Mouse (Mus musculus): ENCODE results near the gene Gm14226. TPM values are rescaled to one million over a fixed set of nuclear protein-coding genes. Genes with fewer than 3 reads are reported as not detected.
A peak's percentile ranks its signal among the peaks of the same experiment; 100 is the strongest.
"Not testable (repeated sequence)": the region's sequence is repeated elsewhere in the genome, so short reads cannot be mapped to it uniquely, and the experiment has no call there.

Gene Gm14226
- 3.4 and 5.7 TPM in 2 replicates for polyA plus RNA-seq (2014; fragmentation: Nextera tagmentation; extraction: Ambion mirVana)

DNA sequence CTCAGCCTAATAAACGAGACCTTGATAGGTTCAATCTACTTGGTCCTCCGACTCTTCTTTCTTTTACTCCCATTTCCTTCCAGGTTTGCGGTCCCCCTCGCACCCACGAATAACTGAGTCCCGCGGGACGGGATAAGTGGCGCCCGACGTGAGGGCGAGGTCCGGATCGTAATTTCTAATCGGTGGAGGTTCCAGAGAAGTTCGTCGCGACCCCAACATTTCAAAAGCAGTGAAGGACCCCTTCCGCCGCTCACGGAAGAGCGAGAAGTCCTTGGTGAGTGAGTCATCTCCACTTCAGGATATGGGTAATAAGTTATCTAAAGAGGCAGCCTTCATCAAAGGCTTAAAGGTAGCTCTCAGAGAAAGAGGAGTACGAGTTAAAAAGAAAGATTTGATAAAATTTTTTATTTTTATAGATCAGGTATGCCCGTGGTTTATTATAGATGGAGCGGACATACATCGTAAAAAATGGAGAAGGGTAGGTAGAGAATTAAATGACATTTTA, at the start of gene Gm14226:
Gm14226 (plus strand) TSS at position 16 of the 505 bp plus-strand sequence.
- Histone ChIP-seq H3K9ac (ENCODE audit: low read length) (peak within 1 kb of the TSS; percentile 53), H3K27ac (ENCODE audit: low read depth) (peak within 1 kb of the TSS; percentile 84), H3K4me2 (ENCODE audit: low read length) (peak within 1 kb of the TSS; percentile 99), H3K4me3 (ENCODE audit: low read depth, low read length) (peak within 1 kb of the TSS; percentile 46)
- H3K9me3 ChIP-seq (ENCODE audit: control insufficient read depth, low read length); H3K36me3 ChIP-seq (ENCODE audit: control insufficient read depth, insufficient read depth, low read length); ATAC-seq (replicated peaks; ENCODE audit: low FRiP score, low TSS enrichment, low read depth); DNase-seq (ENCODE audit: low spot score); H3K27me3 ChIP-seq (replicated peaks; ENCODE audit: control insufficient read depth, insufficient read depth, low read length); H3K4me1 ChIP-seq (replicated peaks; ENCODE audit: control insufficient read depth, insufficient read depth, low read length): not testable (repeated sequence)
- WGBS, result 1% methylated on average over 23 of the region's 26 CpGs

GRCm38 (mm10) chr2:154969740-154970397, 48.2 kb upstream of the Gm14226 start:
- not testable (repeated sequence) for ATAC-seq (replicated peaks; ENCODE audit: low FRiP score, low TSS enrichment, low read depth); H3K4me3 ChIP-seq (ENCODE audit: low read depth, low read length); H3K9me3 ChIP-seq (ENCODE audit: control insufficient read depth, low read length); H3K9ac ChIP-seq (ENCODE audit: low read length); H3K27me3 ChIP-seq (replicated peaks; ENCODE audit: control insufficient read depth, insufficient read depth, low read length); H3K4me2 ChIP-seq (ENCODE audit: low read length); H3K27ac ChIP-seq (ENCODE audit: low read depth); H3K4me1 ChIP-seq (replicated peaks; ENCODE audit: control insufficient read depth, insufficient read depth, low read length); H3K36me3 ChIP-seq (ENCODE audit: control insufficient read depth, insufficient read depth, low read length); DNase-seq (ENCODE audit: low spot score)
- 64% methylated on average over 14 of the region's 14 CpGs for WGBS

DNA sequence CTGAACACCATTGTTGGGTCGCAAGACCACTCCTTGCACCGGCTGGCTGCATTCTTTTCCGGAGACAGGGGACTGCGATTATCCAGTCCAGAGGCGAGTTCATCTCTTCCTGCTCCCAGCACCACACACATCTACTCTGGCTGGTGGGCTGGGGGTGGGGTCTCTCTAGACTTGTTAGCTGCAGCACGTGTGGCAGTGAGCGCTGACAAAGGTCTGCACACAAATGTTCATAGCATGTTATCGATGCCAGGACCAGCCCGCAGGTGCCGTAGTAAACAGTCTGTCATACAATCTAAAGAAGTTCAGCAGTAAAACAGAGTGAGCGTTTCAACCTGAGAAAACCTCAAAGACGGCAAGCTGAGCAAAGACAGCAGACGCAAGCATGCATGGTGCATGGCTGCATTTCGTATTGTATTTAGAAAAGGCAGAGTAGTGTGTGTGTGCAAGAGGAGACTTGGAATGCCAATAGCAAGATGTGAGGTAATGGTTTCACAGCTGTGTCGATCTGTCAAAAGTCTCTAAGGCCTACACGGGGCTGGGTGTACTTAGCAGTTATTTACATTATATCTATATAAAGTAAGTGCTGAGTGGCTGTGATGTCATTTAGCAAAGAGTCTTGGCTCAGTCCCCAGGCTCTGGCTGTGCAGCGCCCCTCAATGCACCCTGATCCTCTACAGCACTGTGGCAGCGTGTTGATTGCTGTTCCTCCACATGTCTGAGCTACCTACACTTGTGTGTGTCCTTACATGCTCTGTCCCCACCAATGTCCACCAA, 46.0 kb upstream of the Gm14226 start:
- H3K9me3 ChIP-seq (ENCODE audit: control insufficient read depth, low read length), result no peaks in the 10 kb centered on the region
- no peak overlapping the region for H3K9ac ChIP-seq (ENCODE audit: low read length)
- no peaks in the 10 kb centered on the region for H3K36me3 ChIP-seq (ENCODE audit: control insufficient read depth, insufficient read depth, low read length)
- no peak overlapping the region for H3K27ac ChIP-seq (ENCODE audit: low read depth)
- DNase-seq (ENCODE audit: low spot score) (peak; percentile 62), ATAC-seq (replicated peaks; ENCODE audit: low FRiP score, low TSS enrichment, low read depth) (peak; percentile 79; the same call in 1 of the 2 replicates)
- H3K4me1 ChIP-seq (replicated peaks; ENCODE audit: control insufficient read depth, insufficient read depth, low read length), result peaks cover 9% of the 10 kb centered on the region; the same call in 1 of the 2 replicates
- H3K4me3 ChIP-seq (ENCODE audit: low read depth, low read length), result no peak overlapping the region
- H3K27me3 ChIP-seq (replicated peaks; ENCODE audit: control insufficient read depth, insufficient read depth, low read length), result no peaks in the 10 kb centered on the region
- WGBS, result 33% methylated on average over 18 of the region's 18 CpGs
- H3K4me2 ChIP-seq (ENCODE audit: low read length), result peak overlapping the region; percentile 28; the same call in 1 of the 2 replicates

- H3K4me3 ChIP-seq (ENCODE audit: low read depth, low read length), result no peak overlapping the region
- H3K27me3 ChIP-seq (replicated peaks; ENCODE audit: control insufficient read depth, insufficient read depth, low read length), result no peaks in the 10 kb centered on the region
- no peak overlapping the region for H3K4me2 ChIP-seq (ENCODE audit: low read length)
- ATAC-seq (replicated peaks; ENCODE audit: low FRiP score, low TSS enrichment, low read depth), result no peak
- WGBS, result 78% methylated on average over 5 of the region's 5 CpGs
- peaks cover 9% of the 10 kb centered on the region; the same call in 1 of the 2 replicates for H3K4me1 ChIP-seq (replicated peaks; ENCODE audit: control insufficient read depth, insufficient read depth, low read length)
- H3K9ac ChIP-seq (ENCODE audit: low read length), result no peak overlapping the region
- H3K36me3 ChIP-seq (ENCODE audit: control insufficient read depth, insufficient read depth, low read length), result no peaks in the 10 kb centered on the region
- H3K27ac ChIP-seq (ENCODE audit: low read depth), result no peak overlapping the region
- no peak for DNase-seq (ENCODE audit: low spot score)
- H3K9me3 ChIP-seq (ENCODE audit: control insufficient read depth, low read length), result no peaks in the 10 kb centered on the region
Measured at GRCm38 (mm10) chr2:154972981-154973380, 45.1 kb upstream of the Gm14226 start.

- no peak for ATAC-seq (replicated peaks; ENCODE audit: low FRiP score, low TSS enrichment, low read depth)
- Histone ChIP-seq H3K9ac (ENCODE audit: low read length) (no peak overlapping the region), H3K36me3 (ENCODE audit: control insufficient read depth, insufficient read depth, low read length) (no peaks in the 10 kb centered on the region), H3K9me3 (ENCODE audit: control insufficient read depth, low read length) (no peaks in the 10 kb centered on the region), H3K27ac (ENCODE audit: low read depth) (no peak overlapping the region), H3K4me1 (replicated peaks; ENCODE audit: control insufficient read depth, insufficient read depth, low read length) (no peaks in the 10 kb centered on the region), H3K4me3 (ENCODE audit: low read depth, low read length) (no peak overlapping the region), H3K27me3 (replicated peaks; ENCODE audit: control insufficient read depth, insufficient read depth, low read length) (no peaks in the 10 kb centered on the region), H3K4me2 (ENCODE audit: low read length) (no peak overlapping the region)
- 74% methylated on average over 1 of the region's 1 CpGs for WGBS
- DNase-seq (ENCODE audit: low spot score), result no peak
Measured at GRCm38 (mm10) chr2:154986609-154987008, 31.5 kb upstream of the Gm14226 start.

GRCm38 (mm10) chr2:154991411-154991810, 26.7 kb upstream of the Gm14226 start:
- 74% methylated on average over 8 of the region's 8 CpGs for WGBS
- no peak overlapping the region for H3K4me2 ChIP-seq (ENCODE audit: low read length)
- no peaks in the 10 kb centered on the region for H3K36me3 ChIP-seq (ENCODE audit: control insufficient read depth, insufficient read depth, low read length)
- no peak overlapping the region for H3K27ac ChIP-seq (ENCODE audit: low read depth)
- no peaks in the 10 kb centered on the region for H3K27me3 ChIP-seq (replicated peaks; ENCODE audit: control insufficient read depth, insufficient read depth, low read length)
- no peak for DNase-seq (ENCODE audit: low spot score)
- H3K4me3 ChIP-seq (ENCODE audit: low read depth, low read length), result no peak overlapping the region
- no peak overlapping the region for H3K9ac ChIP-seq (ENCODE audit: low read length)
- no peaks in the 10 kb centered on the region for H3K4me1 ChIP-seq (replicated peaks; ENCODE audit: control insufficient read depth, insufficient read depth, low read length)
- H3K9me3 ChIP-seq (ENCODE audit: control insufficient read depth, low read length), result no peaks in the 10 kb centered on the region
- no peak for ATAC-seq (replicated peaks; ENCODE audit: low FRiP score, low TSS enrichment, low read depth)

- Histone ChIP-seq H3K4me1 (replicated peaks; ENCODE audit: control insufficient read depth, insufficient read depth, low read length) (no peaks in the 10 kb centered on the region), H3K9ac (ENCODE audit: low read length) (no peak overlapping the region), H3K27me3 (replicated peaks; ENCODE audit: control insufficient read depth, insufficient read depth, low read length) (no peaks in the 10 kb centered on the region), H3K4me3 (ENCODE audit: low read depth, low read length) (no peak overlapping the region), H3K36me3 (ENCODE audit: control insufficient read depth, insufficient read depth, low read length) (no peaks in the 10 kb centered on the region), H3K27ac (ENCODE audit: low read depth) (no peak overlapping the region), H3K9me3 (ENCODE audit: control insufficient read depth, low read length) (no peaks in the 10 kb centered on the region), H3K4me2 (ENCODE audit: low read length) (no peak overlapping the region)
- DNase-seq (ENCODE audit: low spot score) (no peak), ATAC-seq (replicated peaks; ENCODE audit: low FRiP score, low TSS enrichment, low read depth) (no peak)
- WGBS, result 72% methylated on average over 5 of the region's 5 CpGs
Measured at GRCm38 (mm10) chr2:154992083-154992482, 26.0 kb upstream of the Gm14226 start.

GRCm38 (mm10) chr2:155005491-155005890, 12.6 kb upstream of the Gm14226 start:
- no peak overlapping the region for H3K27ac ChIP-seq (ENCODE audit: low read depth)
- H3K4me1 ChIP-seq (replicated peaks; ENCODE audit: control insufficient read depth, insufficient read depth, low read length), result no peaks in the 10 kb centered on the region
- DNase-seq (ENCODE audit: low spot score), result no peak
- no peak overlapping the region for H3K4me2 ChIP-seq (ENCODE audit: low read length)
- no peaks in the 10 kb centered on the region for H3K9me3 ChIP-seq (ENCODE audit: control insufficient read depth, low read length)
- no peak for ATAC-seq (replicated peaks; ENCODE audit: low FRiP score, low TSS enrichment, low read depth)
- no peak overlapping the region for H3K4me3 ChIP-seq (ENCODE audit: low read depth, low read length)
- no peaks in the 10 kb centered on the region for H3K36me3 ChIP-seq (ENCODE audit: control insufficient read depth, insufficient read depth, low read length)
- no peak overlapping the region for H3K9ac ChIP-seq (ENCODE audit: low read length)
- H3K27me3 ChIP-seq (replicated peaks; ENCODE audit: control insufficient read depth, insufficient read depth, low read length), result no peaks in the 10 kb centered on the region
- WGBS, result 87% methylated on average over 11 of the region's 11 CpGs
